Mouse (Mus musculus): ENCODE results near the gene Rabif. TPM values are rescaled to one million over a fixed set of nuclear protein-coding genes. Genes with fewer than 3 reads are reported as not detected.
"Not testable (repeated sequence)": the region's sequence is repeated elsewhere in the genome, so short reads cannot be mapped to it uniquely, and the experiment has no call there.

The Rabif gene
- total RNA-seq (2021), result 26.4 and 29.9 TPM in 2 replicates
- long read RNA-seq, experiment 1, transcript Rabif-201 (2 exons, 2,861 nt), result major isoform, 90 of 102 reads
- long read RNA-seq, experiment 1, partial matches to known transcripts, result 0 of 102 reads
- long read RNA-seq, experiment 1, other reads (novel, unspliced or antisense), result 12 of 102 reads
- long read RNA-seq, experiment 2, transcript Rabif-201 (2 exons, 2,861 nt), result major isoform, 49 of 60 reads
- long read RNA-seq, experiment 2, partial matches to known transcripts, result 6 of 60 reads
- long read RNA-seq, experiment 2, other reads (novel, unspliced or antisense), result 5 of 60 reads

- peak; percentile 100 for DNase-seq
These were observed at the start of gene Rabif for GRCm38 (mm10) chr1:134494428-134495215. Gene Rabif, plus strand, starts transcription at chr1:134494648.

DNA sequence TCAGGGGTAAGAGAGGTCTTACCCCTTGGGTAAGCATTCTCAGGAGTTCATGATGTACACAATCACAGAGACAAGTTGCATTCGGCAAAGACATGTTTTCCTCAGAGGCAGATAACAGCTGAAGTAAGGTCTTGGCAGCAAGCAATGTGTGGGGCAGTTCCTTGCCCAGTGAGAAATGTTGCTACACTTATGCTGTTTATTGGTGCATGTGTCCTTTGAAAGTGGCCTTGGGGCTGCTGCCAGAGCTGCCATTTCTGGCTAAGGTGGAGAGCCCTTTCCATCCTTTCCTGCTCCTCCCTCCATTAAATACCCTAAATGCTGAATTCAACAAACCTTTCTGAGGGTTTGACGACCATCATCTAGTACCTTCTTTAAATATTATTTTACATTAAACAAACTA, 49.0 kb upstream of the Rabif start:
- DNase-seq, result peak; percentile 66

DNA sequence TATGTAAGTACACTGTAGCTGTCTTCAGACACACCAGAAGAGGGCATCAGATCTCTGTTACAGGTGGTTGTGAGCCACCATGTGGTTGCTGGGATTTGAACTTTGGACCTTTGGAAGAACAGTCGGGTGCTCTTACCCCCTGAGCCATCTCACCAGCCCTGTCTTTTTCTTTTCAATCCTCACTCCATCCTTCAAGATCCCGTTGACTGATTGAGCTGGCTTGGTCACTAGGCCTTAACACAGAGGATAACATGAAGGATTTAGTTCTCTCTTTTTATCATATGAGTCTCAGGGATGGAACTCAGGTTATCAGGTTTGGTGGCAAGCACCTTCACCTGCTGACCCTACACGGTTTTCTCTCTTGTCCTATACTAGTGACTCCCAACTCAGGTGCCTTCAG, 45.9 kb upstream of the Rabif start:
- DNase-seq, result not testable (repeated sequence)

- no peak for DNase-seq
These were observed 44.2 kb upstream of the Rabif start for GRCm38 (mm10) chr1:134450201-134450600.

DNA sequence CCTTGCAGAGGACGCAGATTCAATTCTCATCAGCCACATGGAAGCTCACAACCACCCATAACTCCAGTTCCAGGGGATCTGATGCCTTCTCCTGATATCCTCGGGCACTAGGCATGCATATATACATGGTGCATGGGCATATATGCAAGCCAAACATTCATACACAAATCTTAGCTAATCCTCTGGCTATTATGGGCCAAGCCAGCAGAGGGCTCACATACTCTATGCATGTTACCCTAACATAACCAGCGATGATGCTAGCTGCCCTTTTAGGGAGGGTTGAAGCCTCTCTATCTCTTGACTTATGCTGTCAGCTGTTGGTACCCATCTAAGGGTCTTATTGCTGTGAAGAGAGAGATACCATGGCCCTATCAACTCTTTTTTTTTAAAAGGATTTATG, 43.5 kb upstream of the Rabif start:
- peak; percentile 68 for DNase-seq

GRCm38 (mm10) chr1:134454904-134455824, 39.3 kb upstream of the Rabif start, which contains the start of gene Klhl12:
Gene Klhl12, plus strand, starts transcription at chr1:134455531.
- peak; percentile 97 for DNase-seq

DNA sequence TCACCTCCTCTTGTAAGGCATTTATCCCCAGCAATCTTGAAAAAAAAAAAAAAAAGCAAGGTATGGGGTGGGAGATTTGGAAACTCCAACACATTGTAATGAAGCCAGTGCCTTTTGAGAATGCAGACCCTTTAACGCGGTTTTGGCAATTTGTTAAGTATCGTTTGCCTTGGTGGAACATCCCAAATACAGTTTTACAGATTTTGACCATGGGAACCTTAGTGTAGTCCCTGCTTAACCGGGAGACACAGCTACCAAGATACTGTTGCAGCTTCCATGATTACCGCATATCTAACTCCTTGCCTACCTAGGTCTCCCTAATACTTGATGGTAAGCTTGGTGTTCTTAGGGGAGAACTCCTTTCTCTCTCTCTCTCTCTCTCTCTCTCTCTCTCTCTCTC, 38.4 kb upstream of the Rabif start:
- no peak for DNase-seq

DNA sequence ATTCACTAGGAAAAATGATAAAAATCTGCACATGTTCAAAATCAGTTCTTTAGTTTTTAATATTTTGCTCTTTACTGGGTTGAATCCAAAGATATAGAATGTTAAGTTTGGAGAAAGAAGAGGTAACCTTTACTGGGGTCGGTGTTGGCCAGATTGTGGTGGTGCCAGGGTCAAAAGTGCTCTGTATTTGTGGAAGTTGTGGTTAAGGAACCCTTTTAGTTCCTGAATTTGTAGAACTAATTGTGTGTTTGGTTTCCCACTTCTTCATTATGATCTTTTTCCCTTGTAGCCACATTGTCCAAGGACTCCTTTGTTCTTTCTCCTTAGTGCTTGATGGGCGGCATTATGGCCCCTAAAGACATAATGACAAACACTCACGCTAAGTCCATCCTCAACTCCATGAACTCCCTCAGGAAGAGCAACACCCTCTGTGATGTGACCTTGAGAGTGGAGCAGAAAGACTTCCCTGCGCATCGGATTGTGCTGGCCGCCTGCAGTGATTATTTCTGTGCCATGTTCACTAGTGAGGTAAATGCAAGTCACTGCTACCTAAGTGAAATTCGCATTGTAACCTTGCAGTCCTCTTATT, 36.2 kb upstream of the Rabif start:
- no peak for DNase-seq

GRCm38 (mm10) chr1:134460294-134461284, 33.9 kb upstream of the Rabif start:
- no peak for DNase-seq

DNA sequence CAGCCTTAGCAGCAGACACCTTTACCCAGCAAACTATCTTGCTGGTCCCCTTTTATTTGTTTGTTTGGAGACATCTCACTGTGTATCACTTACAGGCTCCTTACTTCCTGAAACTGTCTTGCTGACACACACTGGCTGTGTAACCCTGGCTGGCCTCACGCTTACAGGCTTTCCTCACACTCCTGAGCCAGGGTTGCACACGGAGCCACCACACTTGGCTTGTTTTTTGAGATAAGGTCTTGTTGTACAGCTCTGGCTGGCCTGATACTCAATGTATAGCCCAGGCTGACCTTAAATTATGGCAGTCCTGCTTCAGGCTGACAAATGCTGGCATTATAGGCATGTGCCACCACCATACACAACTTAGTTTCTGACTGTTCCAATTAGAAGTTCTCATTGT, 9.8 kb upstream of the Rabif start:
- no peak for DNase-seq

- DNase-seq, result peak; percentile 37
These were observed 3.3 kb upstream of the Rabif start for GRCm38 (mm10) chr1:134490903-134491801.

DNA sequence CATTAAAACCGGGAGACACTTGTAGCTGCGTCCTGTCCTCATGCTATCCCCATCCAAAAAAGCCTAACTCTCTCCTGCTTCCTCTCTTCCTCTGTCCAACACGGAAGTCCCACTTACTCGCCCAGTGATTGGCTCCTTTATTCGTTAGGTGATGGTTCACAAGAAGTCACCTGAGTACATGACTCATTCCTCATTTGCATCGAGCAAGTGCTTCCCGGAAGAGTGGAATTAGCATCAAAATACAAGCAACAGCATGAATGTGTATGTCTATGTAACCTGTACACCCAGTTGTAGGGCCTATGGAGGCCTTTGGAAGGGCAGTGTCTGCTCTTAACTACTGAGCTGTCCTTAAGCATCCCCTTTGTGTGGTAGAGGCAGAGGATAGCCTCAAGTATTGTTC, 2.2 kb upstream of the Rabif start:
- no peak for DNase-seq

DNA sequence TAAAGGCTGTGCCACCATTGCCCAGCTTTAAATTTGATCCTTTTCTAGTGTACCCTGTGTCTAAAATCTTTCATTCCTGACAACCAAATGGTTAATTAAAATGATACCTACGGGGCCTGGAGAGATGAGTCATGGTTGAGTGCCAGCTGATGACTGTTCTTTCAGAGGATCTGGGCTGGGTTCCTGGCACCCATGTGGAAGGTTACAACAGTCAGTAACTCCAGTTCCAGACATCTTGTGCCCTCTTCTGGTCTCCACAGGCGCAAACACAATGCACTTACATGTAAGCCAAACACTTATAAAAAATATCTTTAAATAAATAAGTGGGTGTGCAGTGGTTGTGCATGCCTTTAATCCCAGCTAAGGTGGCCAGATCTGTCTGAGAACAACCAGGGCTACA, 952 bp upstream of the Rabif start:
- DNase-seq, result peak; percentile 21

DNA sequence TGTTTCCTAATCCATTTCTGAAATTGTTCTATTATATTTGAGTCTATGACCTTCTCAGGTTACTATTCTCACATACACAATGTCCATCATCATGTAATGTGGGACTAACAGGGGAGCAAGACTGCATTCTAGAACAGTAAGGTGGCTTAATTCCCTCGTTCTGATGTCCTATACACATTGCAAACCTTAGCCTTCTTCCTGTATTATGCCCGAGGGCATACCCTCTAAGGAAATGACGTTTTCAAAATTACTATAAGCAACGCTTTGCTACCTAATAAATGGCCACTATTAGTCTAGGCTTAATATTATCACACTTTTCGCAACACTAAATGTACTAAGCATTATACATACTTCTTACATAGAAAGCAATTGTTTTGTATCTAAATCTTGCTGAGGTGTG, 492 bp upstream of the Rabif start:
- DNase-seq, result no peak

DNA sequence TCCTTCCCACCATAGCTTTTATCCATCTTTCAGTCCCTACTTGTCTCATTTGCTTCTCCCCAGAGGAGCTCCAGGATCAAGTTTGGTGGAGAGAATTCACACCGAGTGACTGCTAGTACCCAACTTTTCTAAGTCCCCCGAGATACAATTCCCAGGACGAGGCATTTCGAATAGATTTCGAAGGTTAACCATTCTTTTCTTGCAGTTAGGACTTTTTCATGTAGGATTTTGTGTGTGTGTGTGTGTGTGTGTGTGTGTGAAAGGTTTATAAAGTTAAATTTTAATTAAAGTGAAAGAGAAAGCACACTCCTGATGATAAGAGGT, 730 bp downstream of the Rabif start:
- DNase-seq, result no peak

DNA sequence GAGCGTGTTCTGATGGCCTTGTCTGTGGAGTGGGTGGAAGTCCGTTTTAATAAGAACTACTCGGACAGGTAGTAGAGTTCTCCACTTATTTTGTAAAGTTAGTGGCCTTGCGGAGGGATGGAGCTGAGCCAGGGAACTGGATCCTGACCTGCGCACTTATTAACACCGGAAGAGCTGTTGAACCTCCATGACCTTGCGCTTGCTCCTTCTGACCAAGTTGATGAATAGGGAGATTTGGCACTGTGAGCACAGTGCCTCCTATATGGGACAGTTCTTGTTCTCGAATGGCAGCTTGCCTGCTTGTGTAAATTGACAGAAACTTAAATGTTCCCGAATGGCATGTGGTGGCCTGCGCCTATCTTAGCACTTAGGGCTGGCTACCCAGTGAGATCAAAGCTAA, 1.5 kb downstream of the Rabif start:
- peak; percentile 68 for DNase-seq

GRCm38 (mm10) chr1:134500916-134501315, 6.5 kb downstream of the Rabif start:
- no peak for DNase-seq

- peak; percentile 61 for DNase-seq
These were observed 11.8 kb downstream of the Rabif start for GRCm38 (mm10) chr1:134506201-134506600.

- no peak for DNase-seq
These were observed 15.6 kb downstream of the Rabif start for GRCm38 (mm10) chr1:134510018-134510417.

GRCm38 (mm10) chr1:134512183-134512582, 17.7 kb downstream of the Rabif start:
- no peak for DNase-seq
